Mouse (Mus musculus): ENCODE measurements around the gene Tenm2.

The Tenm2 gene

DNA sequence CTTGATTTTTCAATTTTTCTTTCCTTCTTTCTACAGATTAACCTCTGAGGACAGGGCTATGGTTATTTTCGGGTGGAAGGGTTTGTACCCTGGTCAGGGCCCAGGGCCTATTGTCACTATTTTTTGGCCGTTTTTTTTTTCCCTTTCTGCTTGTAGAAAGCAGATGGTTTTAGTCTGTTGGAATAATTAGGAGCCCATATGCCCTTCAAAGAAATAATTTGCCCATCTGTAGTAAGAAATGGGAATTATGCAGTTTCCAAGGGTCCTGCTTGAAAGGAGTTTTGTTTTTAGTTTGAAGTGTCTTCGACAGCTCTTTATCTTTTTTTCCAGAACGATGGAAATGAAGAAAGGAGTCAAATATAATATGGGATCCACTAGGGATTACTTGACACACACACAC lies 1245.8 kb downstream of the Tenm2 start:
- no peak for DNase-seq (ENCODE audit: low spot score)

DNA sequence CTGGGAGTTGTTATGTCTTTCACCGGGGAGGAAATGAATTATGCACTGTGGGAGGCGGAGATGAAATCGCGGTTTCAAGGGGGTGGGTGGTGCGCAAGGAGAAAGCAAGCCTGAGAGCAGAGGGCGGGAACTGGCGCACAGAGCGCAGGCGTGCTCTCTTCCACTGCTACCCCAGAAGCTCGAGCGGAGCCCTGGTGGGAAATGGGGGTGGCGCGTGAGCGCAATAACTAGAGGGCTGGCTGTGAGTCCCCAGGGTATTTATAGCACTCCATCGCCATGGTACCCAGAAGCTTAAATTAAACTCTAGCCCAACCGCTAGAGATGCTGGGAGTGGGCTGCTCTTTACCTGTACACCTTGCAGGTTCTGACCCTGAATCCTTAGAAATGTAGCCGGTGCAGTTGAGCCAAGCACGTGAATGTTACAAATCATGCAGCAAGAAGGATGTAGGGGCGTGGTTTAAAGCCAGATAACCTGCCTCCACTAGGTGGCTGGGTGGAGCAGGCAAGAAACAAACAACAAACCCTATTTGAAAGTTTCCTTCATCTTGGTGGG lies 1249.8 kb downstream of the Tenm2 start:
- DNase-seq (ENCODE audit: low spot score), result peak; percentile 92

- DNase-seq (ENCODE audit: low spot score), result peak; percentile 66
Measured at GRCm38 (mm10) chr11:35982734-35983133, 1253.0 kb downstream of the Tenm2 start.

- DNase-seq (ENCODE audit: low spot score), result peak; percentile 85
Measured at GRCm38 (mm10) chr11:35980411-35980917, 1255.3 kb downstream of the Tenm2 start, which contains the start of gene Wwc1. TSS of gene Wwc1 (minus strand) at chr11:35980527.

DNA sequence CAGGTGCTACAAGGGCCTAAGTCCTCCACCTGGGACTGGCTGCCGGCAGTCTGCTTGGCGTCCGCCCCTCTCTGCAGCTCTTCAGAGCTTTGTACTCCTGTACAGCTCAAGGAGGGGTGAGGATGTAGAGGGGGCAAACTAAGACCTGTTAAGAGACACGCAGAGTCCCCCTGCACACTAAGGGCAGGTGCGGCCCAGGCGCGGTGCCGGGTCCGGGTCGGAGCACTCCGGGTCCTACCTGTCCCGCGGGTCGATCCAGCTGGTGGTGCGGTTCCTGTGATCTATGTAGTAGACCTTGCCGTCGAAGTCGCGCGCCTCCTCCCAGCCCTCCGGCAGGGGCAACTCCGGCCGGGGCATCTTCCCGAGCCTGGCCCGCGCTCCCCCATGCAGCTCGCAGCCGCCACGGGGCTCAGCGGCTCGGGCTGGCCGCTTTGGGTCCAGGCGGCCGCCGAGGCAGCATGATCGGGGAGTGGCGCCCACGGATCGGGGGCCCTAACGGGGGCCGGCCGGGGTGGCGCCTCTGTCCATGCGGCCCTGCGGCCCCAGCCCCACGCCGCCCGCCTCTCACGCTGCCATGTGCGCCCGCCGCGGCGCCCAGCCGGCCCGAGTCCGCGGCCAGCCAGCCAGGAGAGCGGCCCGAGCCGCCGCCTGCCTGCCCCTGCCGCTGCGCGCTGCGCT lies 1255.9 kb downstream of the Tenm2 start:
- DNase-seq (ENCODE audit: low spot score), result peak; percentile 56

DNA sequence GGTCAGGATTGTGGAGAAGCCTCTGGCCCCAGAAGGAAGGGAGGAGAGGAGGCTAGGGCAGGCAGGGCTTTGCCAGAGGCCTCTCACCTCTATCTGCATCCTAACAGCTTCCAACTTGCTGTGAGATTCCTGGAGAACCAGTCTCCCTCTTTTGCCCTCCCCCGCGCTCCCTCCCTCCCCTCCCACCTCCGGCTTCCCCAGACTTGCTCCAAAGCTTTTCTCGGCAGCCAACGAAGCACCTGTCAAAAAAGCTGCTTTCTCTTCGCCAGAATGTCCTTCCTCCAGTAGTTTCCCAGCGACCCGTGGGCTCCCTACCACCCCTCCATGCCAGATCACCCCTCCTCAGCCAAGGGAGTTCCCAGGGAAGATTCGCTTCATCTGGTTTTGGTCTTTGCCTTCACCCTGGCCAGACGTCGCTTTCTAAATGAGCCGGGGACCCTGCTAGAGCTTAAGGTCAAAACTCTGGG lies 1256.5 kb downstream of the Tenm2 start:
- DNase-seq (ENCODE audit: low spot score), result peak; percentile 44

- DNase-seq (ENCODE audit: low spot score), result no peak
Measured at GRCm38 (mm10) chr11:35977796-35978195, 1258.0 kb downstream of the Tenm2 start.

DNA sequence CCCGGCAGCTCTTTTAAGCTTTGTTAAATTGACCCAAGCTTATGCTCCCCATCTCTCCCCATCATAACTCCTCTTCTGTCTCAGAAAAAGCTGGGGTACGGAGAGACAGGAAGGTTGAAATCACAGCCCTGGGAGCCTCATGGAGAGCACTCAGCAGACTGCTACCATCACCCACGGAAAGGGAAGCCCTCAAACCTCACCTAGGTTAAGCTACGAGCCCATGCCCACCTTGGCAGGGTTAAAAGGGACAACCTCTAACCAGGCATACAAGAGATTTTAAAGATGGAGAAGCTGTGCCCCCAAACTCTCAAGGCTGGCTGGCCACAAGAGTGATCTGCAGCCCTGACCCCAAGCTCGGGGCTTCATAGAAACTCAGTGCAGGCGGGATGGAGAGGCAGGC lies 1258.7 kb downstream of the Tenm2 start:
- DNase-seq (ENCODE audit: low spot score), result no peak

GRCm38 (mm10) chr11:35976482-35976881 lies 1259.3 kb downstream of the Tenm2 start:
- DNase-seq (ENCODE audit: low spot score), result no peak

DNA sequence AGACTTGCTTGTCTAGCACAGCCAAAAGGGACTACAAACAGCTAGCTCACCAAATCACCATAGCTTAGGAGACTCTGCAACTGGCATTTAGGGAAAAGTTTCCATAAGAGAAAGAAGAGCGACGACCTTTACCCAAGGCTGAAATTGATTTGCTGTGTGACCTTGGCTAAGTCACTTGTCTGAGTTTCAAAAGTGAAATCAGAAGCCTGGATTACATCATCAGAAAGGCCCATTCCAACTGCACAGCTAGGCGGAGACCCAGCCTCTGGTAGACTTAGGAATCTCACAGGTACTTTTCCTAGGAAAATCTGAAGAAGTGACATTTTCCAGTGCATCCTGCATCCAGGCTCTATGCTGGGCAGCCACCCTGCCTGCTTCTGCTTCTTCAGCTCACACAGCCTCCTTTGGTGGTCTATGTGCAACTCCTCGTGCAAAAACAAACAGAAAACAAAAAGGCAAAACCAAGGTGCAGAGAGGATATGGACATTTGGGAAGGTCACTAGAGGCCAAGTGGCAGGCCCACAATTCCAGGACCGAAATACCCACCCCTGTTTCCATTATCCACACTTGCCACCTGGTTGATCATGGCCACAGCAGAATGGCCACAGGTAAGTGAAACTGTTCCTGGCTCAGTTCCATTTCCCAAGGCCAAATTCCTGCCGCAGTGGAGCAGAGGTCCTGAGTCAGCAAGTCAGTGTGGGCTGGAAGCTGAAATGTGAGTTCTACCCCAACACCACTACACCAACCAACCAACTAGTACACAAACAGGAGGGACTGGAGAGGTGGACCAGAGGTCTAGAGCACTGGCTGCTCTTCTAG lies 1260.9 kb downstream of the Tenm2 start:
- DNase-seq (ENCODE audit: low spot score), result no peak

DNA sequence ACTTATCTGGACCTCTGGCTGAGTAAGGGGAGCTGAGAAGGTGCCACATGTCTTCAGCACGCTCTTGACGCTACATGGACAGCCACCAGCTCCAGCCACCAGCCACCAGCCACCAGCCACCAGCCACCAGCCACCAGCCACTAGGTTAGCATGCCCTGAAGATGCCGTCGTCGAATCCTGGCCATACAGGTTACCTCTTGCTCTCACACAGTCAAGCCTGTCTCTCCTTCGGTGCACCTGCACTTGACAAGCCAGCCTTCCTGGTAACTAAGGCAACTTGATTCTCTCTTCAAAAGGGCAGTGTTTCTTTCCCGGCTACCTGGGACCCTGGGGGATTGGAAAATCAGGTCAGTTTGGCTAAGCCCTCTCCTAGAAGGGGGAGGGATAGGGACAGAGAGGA lies 1262.6 kb downstream of the Tenm2 start:
- DNase-seq (ENCODE audit: low spot score), result no peak

GRCm38 (mm10) chr11:35972270-35972931 lies 1263.4 kb downstream of the Tenm2 start:
- no peak for DNase-seq (ENCODE audit: low spot score)

DNA sequence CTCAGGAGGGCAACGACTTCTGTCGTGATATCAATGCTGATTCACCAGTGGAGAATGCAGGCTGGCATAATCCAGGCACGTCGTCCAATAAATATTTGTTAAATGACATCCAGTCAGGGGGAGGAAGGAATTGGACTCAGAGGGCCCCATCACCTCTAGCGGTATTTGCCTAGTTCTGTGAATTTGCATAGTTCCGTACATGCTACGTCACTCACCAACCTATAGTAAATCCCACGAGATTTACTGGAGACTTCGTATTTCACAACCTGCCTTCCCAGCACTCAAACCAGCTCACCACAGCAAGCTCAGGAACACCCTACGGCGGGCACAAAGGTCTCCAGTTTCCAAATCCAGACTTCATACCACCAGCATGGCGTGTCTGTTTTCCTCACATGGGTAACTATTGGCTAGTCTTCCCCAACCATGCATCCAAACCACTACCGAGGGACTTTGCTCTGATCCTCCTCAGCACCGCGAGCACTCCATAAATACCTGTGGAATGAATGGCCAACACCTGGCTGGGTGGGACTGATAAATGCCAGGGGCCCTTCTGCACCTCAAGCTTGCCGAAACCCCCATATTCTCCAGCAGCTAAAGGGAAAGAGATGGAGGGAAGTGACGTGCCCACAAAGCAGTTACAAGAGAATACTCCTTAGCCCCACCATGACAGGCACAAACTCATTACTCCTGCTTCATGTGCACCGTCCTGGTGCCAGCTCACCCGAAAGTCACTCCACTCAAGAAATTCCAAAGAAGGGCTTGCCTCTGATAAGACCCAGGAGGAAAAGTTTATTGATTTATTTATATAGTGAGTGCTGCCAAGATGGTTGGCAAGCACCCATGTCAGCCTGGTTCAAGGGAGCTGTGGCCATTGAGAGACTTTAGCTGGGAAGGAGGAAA lies 1264.7 kb downstream of the Tenm2 start:
- DNase-seq (ENCODE audit: low spot score), result no peak

DNA sequence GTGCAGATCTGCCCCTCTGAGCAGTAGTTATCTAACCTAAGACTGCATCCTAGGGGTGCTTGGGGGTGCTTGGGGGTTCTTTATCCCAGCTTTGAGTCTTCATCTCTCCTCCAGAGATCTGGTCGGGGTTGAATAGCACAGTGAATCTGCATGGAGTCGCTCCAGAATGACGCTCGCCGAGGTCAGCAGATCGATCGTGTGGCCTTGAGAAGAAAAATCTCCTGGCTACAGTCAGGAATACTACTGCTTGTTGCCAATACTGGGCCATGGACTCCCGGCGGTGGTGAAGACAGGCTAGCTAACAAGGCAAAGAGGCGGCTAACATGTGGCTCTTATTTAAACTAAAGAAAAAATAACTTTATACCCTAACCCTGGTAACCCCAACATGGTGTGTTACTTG lies 1267.5 kb downstream of the Tenm2 start:
- DNase-seq (ENCODE audit: low spot score), result no peak

DNA sequence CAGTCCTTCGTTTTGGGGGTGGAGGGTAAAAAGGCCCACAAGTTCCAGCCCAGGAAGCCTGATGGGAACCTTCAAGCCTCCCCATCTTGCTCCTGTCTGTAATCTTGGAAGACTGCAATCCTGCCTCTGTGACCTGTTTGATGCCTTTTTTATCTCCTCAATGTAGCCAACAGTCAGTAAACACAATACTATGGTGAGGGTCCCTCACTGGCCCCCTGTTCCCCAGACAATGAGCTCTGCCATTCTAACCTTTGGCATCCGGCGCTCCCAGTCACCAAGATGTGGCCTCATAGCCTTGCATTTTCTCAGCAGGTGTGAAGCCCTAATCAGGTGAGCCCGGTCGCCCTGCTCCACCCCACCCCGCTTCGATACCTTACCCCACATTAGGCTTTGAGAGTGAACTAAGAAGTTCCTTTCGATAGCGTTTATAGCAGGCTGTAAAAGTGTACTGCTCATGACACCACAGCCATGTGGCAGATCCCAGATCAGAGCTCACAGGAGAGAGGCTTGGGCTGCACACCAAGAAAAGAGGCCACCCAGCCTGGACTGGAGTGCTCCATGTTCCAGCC lies 1271.7 kb downstream of the Tenm2 start:
- DNase-seq (ENCODE audit: low spot score), result no peak

DNA sequence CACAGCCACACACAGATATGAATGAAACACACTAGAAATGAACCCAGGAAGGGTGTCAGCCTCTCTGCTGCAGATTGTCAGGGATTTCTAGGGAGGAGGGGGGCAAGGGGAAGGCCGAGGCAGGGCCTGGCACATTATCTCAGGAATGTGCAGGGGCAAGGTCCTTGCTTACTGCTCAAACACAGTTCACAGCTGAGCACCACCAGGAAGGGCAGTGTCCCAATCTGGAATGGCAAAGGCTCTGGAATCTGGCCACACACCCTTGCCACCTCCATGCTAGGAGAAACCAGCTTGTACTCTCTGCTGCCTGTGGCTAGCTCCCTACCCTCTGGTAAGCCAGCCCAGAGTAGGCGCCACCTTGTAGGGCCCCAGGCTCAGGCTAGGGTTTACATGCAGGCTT lies 1272.2 kb downstream of the Tenm2 start:
- no peak for DNase-seq (ENCODE audit: low spot score)

- DNase-seq (ENCODE audit: low spot score), result no peak
Measured at GRCm38 (mm10) chr11:35962431-35962830, 1273.3 kb downstream of the Tenm2 start.

DNA sequence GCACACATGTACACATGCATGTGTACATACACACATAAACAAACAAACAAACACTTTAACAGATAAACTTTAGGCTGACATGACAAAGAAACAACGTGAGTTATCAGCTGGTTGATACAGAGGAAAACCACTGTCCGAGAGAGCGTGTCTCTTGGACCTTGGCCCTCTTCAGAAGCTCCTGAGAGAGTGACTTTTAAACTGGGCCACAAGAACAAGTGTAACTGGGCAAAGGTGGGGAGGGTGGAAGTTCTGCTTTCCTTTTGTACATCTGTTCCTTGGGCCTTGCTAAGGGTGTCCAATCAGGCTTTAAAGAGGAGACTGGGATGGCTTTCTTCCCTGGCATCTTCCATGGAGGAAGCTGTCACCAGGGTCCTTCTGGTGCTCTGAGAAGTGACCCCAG lies 1276.5 kb downstream of the Tenm2 start:
- no peak for DNase-seq (ENCODE audit: low spot score)
